Mouse (Mus musculus) ES-E14 (cell line): ENCODE results near the gene Mapk3. TPM values are rescaled to one million over a fixed set of nuclear protein-coding genes. Genes with fewer than 3 reads are reported as not detected.

Source experiments
- DNase-seq: peaks from one replicate; pipeline ENCODE4 v3.0.0-alpha.2; 2013; ENCODE audit warnings: low read depth, low spot score
- H3K27ac ChIP-seq: 2 replicates; pipeline ENCODE4 v1.5.1; 2012; ENCODE audit warnings: low read depth, mild to moderate bottlenecking, low read length, moderate library complexity, mixed read lengths; ENCODE audit not compliant: poor library complexity, insufficient read depth, severe bottlenecking
- H3K36me3 ChIP-seq: 2 replicates; pipeline ENCODE4 v1.6.1; 2012; ENCODE audit warnings: mild to moderate bottlenecking, low read length, moderate library complexity, mixed read lengths; ENCODE audit not compliant: control insufficient read depth, poor library complexity, insufficient read depth, severe bottlenecking
- H3K4me1 ChIP-seq, 2 experiments: fragments of 150-350 bp in 1 of 2; sonication (generic) in 1 of 2; 2 replicates each; pipeline ENCODE4 v1.6.1; 2012; ENCODE audit warnings: low read length in 2 of 2, mild to moderate bottlenecking in 1 of 2, mixed read lengths in 1 of 2; ENCODE audit not compliant: control insufficient read depth in 2 of 2, insufficient read depth in 2 of 2, poor library complexity in 1 of 2
- H3K4me3 ChIP-seq, 2 experiments: fragments of 150-350 bp in 1 of 2; sonication (generic) in 1 of 2; 2 replicates each; pipeline ENCODE4 v1.5.1; 2012; ENCODE audit warnings: low read length in 2 of 2, low read depth in 1 of 2, mild to moderate bottlenecking in 1 of 2, mixed read lengths in 1 of 2; ENCODE audit not compliant: insufficient read depth in 1 of 2, poor library complexity in 1 of 2, severe bottlenecking in 1 of 2
- H3K9ac ChIP-seq: 2 replicates; pipeline ENCODE4 v1.6.1; 2012; ENCODE audit warnings: low read depth, mild to moderate bottlenecking, low read length, mixed read lengths; ENCODE audit not compliant: poor library complexity, insufficient read depth, severe bottlenecking
- H3K9me3 ChIP-seq: fragments of 150-350 bp; sonication (generic); 2 replicates; pipeline ENCODE4 v1.6.1; 2012; ENCODE audit warnings: low read depth, mild to moderate bottlenecking, low read length; ENCODE audit not compliant: control insufficient read depth, insufficient read depth
- CHD2 ChIP-seq: IDR thresholded peaks from 2 replicates; pipeline ENCODE4 v1.6.1; 2014; ENCODE audit warnings: mild to moderate bottlenecking, low read depth, low read length, inconsistent platforms
- HCFC1 ChIP-seq: IDR thresholded peaks from 2 replicates; pipeline ENCODE4 v1.6.1; 2012; ENCODE audit warnings: low read length, inconsistent platforms, borderline replicate concordance; ENCODE audit not compliant: insufficient read depth
- MAFK ChIP-seq: IDR thresholded peaks from 2 replicates; pipeline ENCODE4 v1.6.1; 2014; ENCODE audit warnings: mild to moderate bottlenecking, low read depth, low read length, inconsistent platforms; ENCODE audit not compliant: insufficient read depth
- ZC3H11A ChIP-seq: IDR thresholded peaks from 2 replicates; pipeline ENCODE4 v1.6.1; 2012; ENCODE audit warnings: low read depth, mild to moderate bottlenecking, inconsistent platforms, low read length, borderline replicate concordance
- ZNF384 ChIP-seq: IDR thresholded peaks from 2 replicates; pipeline ENCODE4 v1.6.1; 2012; ENCODE audit warnings: low read depth, low read length, inconsistent platforms
- in situ Hi-C, 2 experiments: fragments of 600-800 bp; cut with MboI; formaldehyde crosslinking; loops; one replicate each; pipeline ENCODE4 v1.15.1; 2025; ENCODE audit warnings: low sequenced_read_pairs in 2 of 2, inconsistent platforms in 1 of 2; ENCODE audit not compliant: unreplicated experiment in 2 of 2
- total RNA-seq: library from RNA; depleted of rRNA; stranded (reverse); fragments of 300-350 nt; gene quantifications from 2 replicates; pipeline ENCODE4 v1.2.3, GENCODE M21; 2012

The Mapk3 gene
- total RNA-seq, 1 experiment, result 31.1 TPM

DNA sequence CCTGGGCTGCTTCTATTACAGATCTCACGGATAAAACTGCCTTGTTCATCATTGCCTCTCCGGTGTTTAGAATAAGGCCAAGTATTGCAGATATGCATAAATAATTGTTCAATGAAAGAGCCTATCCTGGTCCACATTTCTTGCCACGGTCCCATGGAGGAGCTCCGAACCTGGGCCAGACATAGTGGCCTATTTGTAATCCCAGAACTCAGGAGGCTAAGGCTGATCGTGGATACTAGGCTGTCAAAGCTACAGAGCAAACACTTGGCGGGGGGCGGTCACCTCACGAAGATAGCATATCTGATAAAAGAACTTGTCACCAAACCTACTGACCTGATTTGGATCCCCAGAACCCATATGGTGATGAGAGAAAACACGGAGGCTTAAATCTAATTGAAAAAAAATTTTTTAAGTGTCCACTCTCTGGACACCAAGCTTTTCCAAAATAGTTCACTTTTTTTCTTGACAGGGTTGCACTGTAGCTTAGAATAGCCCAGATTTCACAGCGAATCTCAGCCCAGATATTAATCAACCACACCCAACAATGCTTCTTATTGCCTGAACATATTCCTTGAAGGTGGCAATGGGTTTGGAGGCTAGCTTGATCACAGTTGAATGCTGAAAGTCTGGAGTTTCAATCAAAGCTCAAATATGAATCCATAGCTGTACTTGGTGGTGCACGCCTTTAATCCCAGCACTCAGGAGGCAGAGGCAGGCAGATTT, 33.5 kb downstream of the Mapk3 start:
- H3K9ac ChIP-seq, result peak overlapping the region; percentile 63
- in situ Hi-C loops, result no loop called here
- no peak for DNase-seq
- H3K4me1 ChIP-seq, result peaks cover 0 to 10% of the 10 kb centered on the region in 2 experiments; a peak in 1 of 4 replicates
- no peaks in the 10 kb centered on the region for H3K9me3 ChIP-seq
- TF ChIP-seq HCFC1 (no peak), ZNF384 (no peak), ZC3H11A (no peak), CHD2 (no peak), MAFK (no peak)
- H3K27ac ChIP-seq, result peak overlapping the region; percentile 48; the same call in 1 of the 2 replicates
- H3K36me3 ChIP-seq, result peaks cover 51% of the 10 kb centered on the region
- H3K4me3 ChIP-seq, result peak overlapping the region; percentile 88 to 95

GRCm38 (mm10) chr7:126793456-126794270, 34.3 kb downstream of the Mapk3 start:
- no peak for DNase-seq
- H3K9me3 ChIP-seq, result no peaks in the 10 kb centered on the region
- in situ Hi-C loops, result no loop called here
- H3K27ac ChIP-seq, result no peak overlapping the region
- no peak overlapping the region for H3K9ac ChIP-seq
- TF ChIP-seq HCFC1, result no peak
- no peak for TF ChIP-seq ZNF384
- no peak for TF ChIP-seq MAFK
- TF ChIP-seq ZC3H11A, result no peak
- no peak for TF ChIP-seq CHD2
- peaks cover 0 to 10% of the 10 kb centered on the region in 2 experiments; a peak in 1 of 4 replicates for H3K4me1 ChIP-seq
- H3K36me3 ChIP-seq, result peaks cover 50% of the 10 kb centered on the region
- peak overlapping the region in 1 of 2 experiments; percentile 88; a peak in 2 of 4 replicates for H3K4me3 ChIP-seq

DNA sequence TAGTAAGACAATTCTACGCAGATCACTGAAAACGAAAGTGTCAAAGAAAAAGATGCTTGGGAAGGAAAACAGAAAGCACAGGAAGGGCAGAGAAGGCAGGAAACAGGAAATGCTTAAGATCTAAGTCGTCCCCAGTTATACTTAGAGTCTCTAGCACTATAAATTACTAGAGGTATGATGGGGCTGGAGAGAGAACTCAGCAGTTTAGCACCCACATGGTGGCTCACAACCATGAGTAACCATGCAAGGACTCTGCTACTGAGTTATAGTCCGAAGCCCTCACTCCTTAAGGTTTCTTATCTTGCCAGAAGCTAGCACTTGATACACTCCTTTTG, 34.8 kb downstream of the Mapk3 start:
- no peak overlapping the region for H3K4me3 ChIP-seq
- no peaks in the 10 kb centered on the region for H3K9me3 ChIP-seq
- peaks cover 0 to 10% of the 10 kb centered on the region in 2 experiments; a peak in 1 of 4 replicates for H3K4me1 ChIP-seq
- DNase-seq, result no peak
- in situ Hi-C loops, result no loop called here
- no peak overlapping the region for H3K9ac ChIP-seq
- no peak overlapping the region for H3K27ac ChIP-seq
- TF ChIP-seq ZC3H11A (no peak), HCFC1 (no peak), MAFK (no peak), CHD2 (no peak), ZNF384 (no peak)
- peaks cover 44% of the 10 kb centered on the region for H3K36me3 ChIP-seq

DNA sequence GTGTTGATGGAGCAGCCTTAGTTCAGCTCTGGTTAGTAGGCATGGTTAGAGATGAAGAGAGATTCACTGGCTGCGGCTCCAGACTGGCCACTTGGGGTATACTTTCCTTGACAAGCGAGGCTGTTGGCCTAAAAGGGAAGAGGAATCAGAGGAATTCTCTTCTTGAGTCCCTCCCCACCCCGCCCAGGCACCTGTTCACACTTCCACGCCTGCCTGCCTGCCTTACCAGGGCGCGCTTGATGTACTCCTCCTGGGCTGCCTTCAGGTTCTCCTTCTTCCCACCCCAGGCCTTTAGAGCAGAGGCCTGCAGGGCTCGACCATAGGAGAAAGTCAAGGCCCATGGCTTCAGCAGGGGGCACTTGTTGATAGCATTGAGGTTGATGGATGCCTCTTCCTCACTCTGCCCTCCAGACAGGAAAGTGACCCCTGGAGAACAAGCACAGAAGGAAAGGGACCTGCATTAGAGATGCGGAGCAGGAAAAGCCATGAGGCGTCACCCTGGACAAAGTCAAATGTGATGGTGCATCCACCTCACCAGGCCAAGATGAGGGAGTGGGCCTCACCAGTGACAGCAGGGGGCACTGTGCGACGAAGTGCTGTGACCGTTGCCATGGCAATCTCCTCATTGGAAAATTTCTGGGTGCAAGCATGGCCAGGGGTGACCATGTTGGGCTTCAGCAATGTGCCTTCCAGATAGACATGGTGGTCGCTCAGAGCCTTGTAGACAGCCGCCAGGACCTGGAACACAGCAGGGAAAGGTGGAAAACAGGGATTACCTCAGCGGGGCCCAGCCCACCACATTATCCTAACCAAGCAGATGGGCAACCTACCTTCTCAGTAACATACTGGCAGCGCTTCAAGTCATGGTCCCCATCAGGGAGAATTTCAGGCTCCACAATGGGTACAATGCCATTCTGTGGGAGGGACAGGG, 36.3 kb downstream of the Mapk3 start:
- Histone ChIP-seq H3K4me3 (peak overlapping the region in 1 of 2 experiments; percentile 91; a peak in 2 of 4 replicates), H3K27ac (peak overlapping the region; percentile 10; the same call in 1 of the 2 replicates), H3K9ac (no peak overlapping the region), H3K4me1 (peaks cover 0 to 13% of the 10 kb centered on the region in 2 experiments; a peak in 1 of 4 replicates), H3K36me3 (peaks cover 34% of the 10 kb centered on the region), H3K9me3 (no peaks in the 10 kb centered on the region)
- DNase-seq, result no peak
- TF ChIP-seq ZNF384 (no peak), MAFK (no peak), HCFC1 (no peak), ZC3H11A (no peak), CHD2 (no peak)
- in situ Hi-C loops, result no loop called here
